Mouse (Mus musculus) intestine, postnatal 0 days (tissue): ENCODE data around the gene Litaf. TPM values are rescaled to one million over a fixed set of nuclear protein-coding genes. Genes with fewer than 3 reads are reported as not detected.
"Not testable (repeated sequence)": the region's sequence is repeated elsewhere in the genome, so short reads cannot be mapped to it uniquely, and the experiment has no call there.

Source experiments
- ATAC-seq: fragments of 200-750 bp; cut with Nextera tagmentation; 2 replicates; pipeline ENCODE4 v1.8.0; 2017; ENCODE audit warnings: mild to moderate bottlenecking, moderate TSS enrichment, moderate library complexity
- H3K27ac ChIP-seq: fragments of 300-500 bp; sonication (generic); 2 replicates; pipeline ENCODE4 v1.5.1; 2014; ENCODE audit warnings: mild to moderate bottlenecking, low read depth, low read length, moderate library complexity
- H3K27me3 ChIP-seq: fragments of 300-500 bp; sonication (generic); replicated peaks from 2 replicates; pipeline ENCODE4 v1.6.1; 2014; ENCODE audit warnings: low read length, mixed read lengths; ENCODE audit not compliant: control insufficient read depth, insufficient read depth
- H3K36me3 ChIP-seq: fragments of 300-500 bp; sonication (generic); 2 replicates; pipeline ENCODE4 v1.6.1; 2014; ENCODE audit warnings: mild to moderate bottlenecking, moderate library complexity; ENCODE audit not compliant: control insufficient read depth, insufficient read depth
- H3K4me1 ChIP-seq: fragments of 300-500 bp; sonication (generic); replicated peaks from 2 replicates; pipeline ENCODE4 v1.6.1; 2014; ENCODE audit warnings: antibody characterized with exemption, low read length, mixed read lengths; ENCODE audit not compliant: control insufficient read depth, insufficient read depth
- H3K4me2 ChIP-seq: fragments of 300-500 bp; sonication (generic); replicated peaks from 2 replicates; pipeline ENCODE4 v1.6.1; 2014; ENCODE audit warnings: low read depth, mild to moderate bottlenecking, moderate library complexity
- H3K4me3 ChIP-seq: fragments of 300-500 bp; sonication (generic); 2 replicates; pipeline ENCODE4 v1.5.1; 2014; ENCODE audit warnings: low read depth, low read length
- H3K9ac ChIP-seq: fragments of 300-500 bp; sonication (generic); 2 replicates; pipeline ENCODE4 v1.6.1; 2014; ENCODE audit warnings: mild to moderate bottlenecking, low read depth, low read length
- H3K9me3 ChIP-seq: fragments of 300-500 bp; sonication (generic); 2 replicates; pipeline ENCODE4 v1.6.1; 2016; ENCODE audit warnings: mixed run types; ENCODE audit not compliant: control insufficient read depth
- CTCF ChIP-seq: sonication (generic); IDR thresholded peaks from 2 replicates; pipeline ENCODE4 v1.5.1; 2016; ENCODE audit warnings: low read depth, mild to moderate bottlenecking, control low read depth, antibody characterized with exemption, moderate library complexity
- WGBS: fragments of 180-500 bp; shearing (Covaris S2); extraction: QIAGEN DNeasy Blood & Tissue Kit; methylation state at CpG from one replicate; pipeline ENCODE4 v1.1.7; 2014; 5-methylcytosine and 5-hydroxymethylcytosine counted together
- polyA plus RNA-seq: library from polyadenylated mRNA; unstranded; fragments of >200 nt; fragmentation: Nextera tagmentation; extraction: Ambion mirVana; gene quantifications from 2 replicates; pipeline ENCODE4 v1.2.1, GENCODE M21; 2015

The Litaf gene
- polyA plus RNA-seq, 1 experiment from 2014 or later: 168 TPM

DNA sequence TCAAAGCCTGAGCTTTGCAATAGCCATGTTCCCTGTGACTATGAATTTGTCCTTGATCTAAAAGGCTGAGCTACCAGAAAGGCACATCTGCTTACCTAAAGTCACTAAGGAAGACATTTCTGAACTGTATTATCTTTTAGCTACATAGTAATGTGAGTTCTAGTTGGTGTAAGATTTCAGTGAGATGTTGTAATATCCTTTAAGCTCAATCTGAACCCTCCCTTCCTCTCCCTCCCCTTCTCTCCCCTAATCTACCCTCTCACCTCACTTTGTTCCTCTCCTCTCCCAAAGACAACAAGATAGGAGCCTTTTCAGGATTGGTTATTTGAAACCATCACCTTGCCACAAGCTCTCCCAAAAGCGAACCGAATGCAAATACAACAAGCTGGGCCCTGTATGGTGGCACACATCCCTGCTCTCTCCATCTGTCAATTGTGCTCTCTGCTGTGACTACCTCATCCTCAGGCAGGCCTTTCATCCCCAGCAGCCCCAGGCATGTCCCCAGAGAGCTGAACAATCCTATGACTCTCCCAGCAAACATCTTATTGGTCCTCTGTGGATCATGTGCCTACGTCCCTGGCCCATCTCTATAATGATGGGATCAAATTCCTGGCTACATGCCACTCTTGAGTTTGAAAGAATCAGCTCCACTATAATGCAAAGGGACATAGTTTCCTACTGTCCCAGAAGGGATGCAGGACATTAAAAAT lies 44.4 kb downstream of the Litaf start:
- Histone ChIP-seq H3K4me1 (no peaks in the 10 kb centered on the region), H3K27ac (no peak overlapping the region), H3K9me3 (no peaks in the 10 kb centered on the region), H3K4me2 (no peak overlapping the region), H3K9ac (no peak overlapping the region), H3K4me3 (no peak overlapping the region), H3K27me3 (no peaks in the 10 kb centered on the region), H3K36me3 (no peaks in the 10 kb centered on the region)
- 63% methylated on average over 3 of the region's 3 CpGs for WGBS
- no peak for TF ChIP-seq CTCF
- ATAC-seq: no peak

DNA sequence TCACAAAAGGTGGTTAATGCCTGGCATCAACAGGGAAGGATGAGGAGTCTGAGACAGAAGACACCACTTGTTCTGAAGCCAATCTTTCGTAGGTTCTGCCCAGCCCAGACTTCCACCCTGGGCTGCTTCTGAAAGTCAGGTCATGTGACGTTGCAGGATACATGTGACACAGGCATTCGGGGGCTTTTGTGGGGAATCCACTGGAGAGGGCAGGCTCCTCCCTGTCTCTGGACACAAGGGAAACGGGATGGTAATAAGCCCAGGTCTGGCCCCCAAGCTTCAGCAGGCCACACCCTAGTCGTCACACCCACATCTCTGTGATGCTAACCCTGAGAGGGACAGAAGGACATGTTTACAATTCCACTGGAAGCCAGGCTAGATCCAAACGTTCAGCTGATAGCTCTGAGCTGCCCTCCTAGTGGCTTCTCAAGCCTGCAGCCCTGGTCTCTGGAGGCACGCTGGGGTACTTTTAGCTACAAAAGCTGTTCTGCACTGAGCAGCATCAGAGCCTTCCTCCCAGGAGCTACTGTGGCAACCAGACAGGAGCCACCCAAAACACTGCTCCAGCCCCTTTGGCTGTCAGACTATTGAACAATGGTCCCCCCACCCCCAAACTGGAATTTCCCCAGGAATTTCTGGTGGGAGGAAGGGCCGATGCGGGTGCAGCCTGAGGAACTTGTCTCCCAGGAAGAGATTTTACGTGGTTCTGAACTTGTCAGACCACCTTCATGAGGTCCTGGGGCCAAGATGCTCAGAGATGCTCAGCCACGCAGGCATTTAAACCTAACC lies 48.0 kb downstream of the Litaf start:
- no peaks in the 10 kb centered on the region for H3K4me1 ChIP-seq
- H3K27ac ChIP-seq: no peak overlapping the region
- 35% methylated on average over 11 of the region's 11 CpGs for WGBS
- no peak overlapping the region for H3K4me2 ChIP-seq
- no peak overlapping the region for H3K9ac ChIP-seq
- ATAC-seq: peak; percentile 28; the same call in 1 of the 2 replicates
- no peaks in the 10 kb centered on the region for H3K9me3 ChIP-seq
- TF ChIP-seq CTCF: no peak
- no peaks in the 10 kb centered on the region for H3K36me3 ChIP-seq
- H3K4me3 ChIP-seq: no peak overlapping the region
- H3K27me3 ChIP-seq: no peaks in the 10 kb centered on the region

- 0 out of 2 replicates have a peak, but pooled peaks have one; percentile 23 for ATAC-seq
- Histone ChIP-seq H3K27me3 (no peaks in the 10 kb centered on the region), H3K4me3 (no peak overlapping the region), H3K27ac (no peak overlapping the region), H3K9ac (no peak overlapping the region), H3K4me1 (no peaks in the 10 kb centered on the region; the same call in 1 of the 2 replicates), H3K9me3 (no peaks in the 10 kb centered on the region), H3K4me2 (no peak overlapping the region), H3K36me3 (no peaks in the 10 kb centered on the region)
- TF ChIP-seq CTCF: no peak
- WGBS: 46% methylated on average over 4 of the region's 4 CpGs
Observed at GRCm38 (mm10) chr16:11016353-11016752, 49.6 kb downstream of the Litaf start.

GRCm38 (mm10) chr16:11014407-11014806 lies 51.5 kb downstream of the Litaf start:
- no peak overlapping the region for H3K27ac ChIP-seq
- no peak overlapping the region for H3K4me3 ChIP-seq
- no peaks in the 10 kb centered on the region for H3K9me3 ChIP-seq
- no peaks in the 10 kb centered on the region for H3K27me3 ChIP-seq
- H3K4me1 ChIP-seq: no peaks in the 10 kb centered on the region; the same call in 1 of the 2 replicates
- no peak for ATAC-seq
- TF ChIP-seq CTCF: no peak
- H3K4me2 ChIP-seq: no peak overlapping the region
- no peak overlapping the region for H3K9ac ChIP-seq
- no peaks in the 10 kb centered on the region for H3K36me3 ChIP-seq
- WGBS: 77% methylated on average over 3 of the region's 3 CpGs

GRCm38 (mm10) chr16:11013464-11014147 lies 52.4 kb downstream of the Litaf start:
- not testable (repeated sequence) for H3K9me3 ChIP-seq, ATAC-seq, H3K4me3 ChIP-seq, H3K4me2 ChIP-seq, H3K27ac ChIP-seq, H3K9ac ChIP-seq, H3K27me3 ChIP-seq, H3K4me1 ChIP-seq, H3K36me3 ChIP-seq
- WGBS: 79% methylated on average over 9 of the region's 19 CpGs
